Mouse (Mus musculus) G1E (cell line): ENCODE results near the gene Gja4.

Source experiments
- CTCF ChIP-seq: IDR thresholded peaks from 2 replicates; pipeline ENCODE4 v1.5.1; 2012; ENCODE audit warnings: low read depth, low read length, inconsistent platforms, mixed read lengths
- GATA1 ChIP-seq: IDR thresholded peaks from 2 replicates; pipeline ENCODE4 v1.6.1; 2012; ENCODE audit warnings: borderline replicate concordance, low read length, inconsistent platforms, mixed read lengths
- TAL1 ChIP-seq: conservative IDR thresholded peaks from 2 replicates; pipeline ENCODE4 v1.6.1; 2012; ENCODE audit warnings: low read depth, low read length, inconsistent platforms, mixed read lengths

- TF ChIP-seq TAL1: no peak
- TF ChIP-seq CTCF: no peak
- no peak for TF ChIP-seq GATA1
These were observed 11.4 kb upstream of the Gja4 start for GRCm38 (mm10) chr4:127325276-127325675.
